Mouse (Mus musculus) intestine, embryonic 14.5 days (tissue): ENCODE results near the gene Pknox2. TPM values are rescaled to one million over a fixed set of nuclear protein-coding genes. Genes with fewer than 3 reads are reported as not detected.
A peak's percentile ranks its signal among the peaks of the same experiment; 100 is the strongest.

Experiments used
- ATAC-seq: fragments of 200-750 bp; cut with Nextera tagmentation; replicated peaks from 2 replicates; pipeline ENCODE4 v1.8.0; 2017; ENCODE audit warnings: low read depth, moderate number of reproducible peaks, moderate TSS enrichment, moderate library complexity; ENCODE audit not compliant: low FRiP score, low TSS enrichment
- DNase-seq: peaks from one replicate; pipeline ENCODE4 v3.0.0-alpha.2; 2018; ENCODE audit warnings: low spot score
- H3K27ac ChIP-seq: fragments of 300-500 bp; sonication (generic); 2 replicates; pipeline ENCODE4 v1.5.1; 2014; ENCODE audit warnings: low read depth, mild to moderate bottlenecking, control low read depth
- H3K27me3 ChIP-seq: fragments of 300-500 bp; sonication (generic); replicated peaks from 2 replicates; pipeline ENCODE4 v1.6.1; 2014; ENCODE audit warnings: low read length, control low read depth; ENCODE audit not compliant: control insufficient read depth, insufficient read depth
- H3K36me3 ChIP-seq: fragments of 300-500 bp; sonication (generic); 2 replicates; pipeline ENCODE4 v1.6.1; 2014; ENCODE audit warnings: low read length, control low read depth; ENCODE audit not compliant: control insufficient read depth, insufficient read depth
- H3K4me1 ChIP-seq: fragments of 300-500 bp; sonication (generic); replicated peaks from 2 replicates; pipeline ENCODE4 v1.6.1; 2014; ENCODE audit warnings: low read length, control low read depth, mixed read lengths; ENCODE audit not compliant: control insufficient read depth, insufficient read depth
- H3K4me2 ChIP-seq: fragments of 300-500 bp; sonication (generic); 2 replicates; pipeline ENCODE4 v1.6.1; 2014; ENCODE audit warnings: low read length
- H3K4me3 ChIP-seq: fragments of 300-500 bp; sonication (generic); 2 replicates; pipeline ENCODE4 v1.5.1; 2014; ENCODE audit warnings: low read depth, low read length, control low read depth, mixed read lengths
- H3K9ac ChIP-seq: fragments of 300-500 bp; sonication (generic); 2 replicates; pipeline ENCODE4 v1.6.1; 2014; ENCODE audit warnings: mild to moderate bottlenecking, low read length
- H3K9me3 ChIP-seq: fragments of 300-500 bp; sonication (generic); 2 replicates; pipeline ENCODE4 v1.6.1; 2016; ENCODE audit warnings: low read length, control low read depth; ENCODE audit not compliant: control insufficient read depth
- WGBS: fragments of 180-500 bp; shearing (Covaris S2); extraction: QIAGEN DNeasy Blood & Tissue Kit; methylation state at CpG from one replicate; pipeline ENCODE4 v1.1.7; 2014; 5-methylcytosine and 5-hydroxymethylcytosine counted together
- polyA plus RNA-seq: library from polyadenylated mRNA; unstranded; fragments of >200 nt; fragmentation: Nextera tagmentation; extraction: Ambion mirVana; gene quantifications from 2 replicates; pipeline ENCODE4 v1.2.1, GENCODE M21; 2014

The Pknox2 gene
- polyA plus RNA-seq, 1 experiment from 2014 or later = 8.8 TPM

DNA sequence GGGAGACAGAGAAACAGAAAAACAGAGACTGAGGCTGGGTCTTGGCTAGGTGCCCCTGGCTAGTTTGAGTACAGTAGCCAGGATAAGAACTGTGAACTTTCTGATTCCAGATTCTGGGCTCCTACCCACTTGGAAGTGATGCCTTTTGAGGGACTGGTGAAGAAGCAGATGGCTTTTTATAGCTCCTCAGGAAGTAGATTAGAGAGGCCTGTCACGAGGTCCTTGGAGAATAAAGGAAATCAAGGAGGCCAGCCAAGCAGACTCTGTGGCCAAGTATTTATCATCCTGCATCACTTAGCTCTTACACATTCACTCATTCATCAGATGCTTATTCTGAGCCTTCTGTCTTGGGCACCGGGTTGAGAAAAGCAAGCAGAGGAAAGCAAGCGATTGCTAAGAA lies 28.8 kb upstream of the Pknox2 start:
- Histone ChIP-seq H3K36me3 (no peaks in the 10 kb centered on the region), H3K4me2 (no peak overlapping the region), H3K27me3 (peaks cover 2% of the 10 kb centered on the region; the same call in 1 of the 2 replicates), H3K9ac (no peak overlapping the region), H3K27ac (no peak overlapping the region), H3K4me1 (no peaks in the 10 kb centered on the region), H3K4me3 (no peak overlapping the region), H3K9me3 (no peaks in the 10 kb centered on the region)
- WGBS = 45% methylated on average over 3 of the region's 3 CpGs
- ATAC-seq = no peak
- DNase-seq = peak; percentile 35

DNA sequence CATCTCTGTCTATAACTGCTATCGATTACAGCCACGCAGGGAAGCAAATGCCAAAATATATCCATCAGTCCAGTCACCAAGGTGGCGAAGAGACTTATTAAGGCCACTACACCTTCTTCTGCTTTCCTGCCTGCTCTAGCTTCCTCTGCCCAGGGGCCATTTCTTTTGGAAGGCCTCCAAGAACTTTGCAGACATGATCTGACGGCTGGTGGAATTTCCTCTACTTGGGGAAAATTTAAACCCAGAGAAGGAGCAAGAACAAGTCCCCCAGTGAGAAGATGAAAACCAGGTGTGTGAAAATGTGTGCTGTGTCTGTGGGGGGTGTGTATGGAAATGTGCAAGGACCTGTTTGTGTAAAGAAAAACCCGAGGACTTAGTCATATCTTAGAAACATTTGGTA lies 26.2 kb upstream of the Pknox2 start:
- 55% methylated on average over 5 of the region's 5 CpGs for WGBS
- DNase-seq = peak; percentile 42
- H3K4me3 ChIP-seq = no peak overlapping the region

DNA sequence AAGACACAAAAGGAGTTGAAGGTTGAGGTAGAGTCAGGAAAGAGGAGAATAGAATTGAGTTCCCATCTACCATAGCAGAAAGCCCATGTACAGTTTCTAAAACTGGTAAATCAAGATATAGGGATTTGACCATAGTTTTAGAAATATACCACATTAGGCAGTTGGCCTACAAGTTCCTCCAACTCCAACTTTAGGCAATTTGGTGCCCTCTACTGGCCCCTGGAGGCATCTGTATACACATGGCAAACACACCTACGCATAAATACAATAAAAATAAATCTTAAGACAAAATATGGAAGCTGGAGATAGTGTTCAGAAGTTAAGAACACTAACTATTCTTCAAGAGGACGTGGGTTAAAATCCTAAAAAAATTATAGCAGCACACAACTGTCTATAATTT lies 19.7 kb upstream of the Pknox2 start:
- DNase-seq (peak; percentile 50), ATAC-seq (no peak)
- Histone ChIP-seq H3K4me3 (no peak overlapping the region), H3K4me2 (no peak overlapping the region), H3K27ac (no peak overlapping the region), H3K9me3 (no peaks in the 10 kb centered on the region), H3K36me3 (no peaks in the 10 kb centered on the region), H3K9ac (no peak overlapping the region), H3K4me1 (no peaks in the 10 kb centered on the region), H3K27me3 (no peaks in the 10 kb centered on the region)
- WGBS = 74% methylated on average over 2 of the region's 2 CpGs

More for the DNA sequence above, 26.2 kb upstream of the Pknox2 start:
- Histone ChIP-seq H3K27ac (no peak overlapping the region), H3K9ac (no peak overlapping the region), H3K4me1 (no peaks in the 10 kb centered on the region), H3K4me2 (no peak overlapping the region), H3K36me3 (no peaks in the 10 kb centered on the region), H3K27me3 (peaks cover 2% of the 10 kb centered on the region; the same call in 1 of the 2 replicates), H3K9me3 (no peaks in the 10 kb centered on the region)
- ATAC-seq = no peak

DNA sequence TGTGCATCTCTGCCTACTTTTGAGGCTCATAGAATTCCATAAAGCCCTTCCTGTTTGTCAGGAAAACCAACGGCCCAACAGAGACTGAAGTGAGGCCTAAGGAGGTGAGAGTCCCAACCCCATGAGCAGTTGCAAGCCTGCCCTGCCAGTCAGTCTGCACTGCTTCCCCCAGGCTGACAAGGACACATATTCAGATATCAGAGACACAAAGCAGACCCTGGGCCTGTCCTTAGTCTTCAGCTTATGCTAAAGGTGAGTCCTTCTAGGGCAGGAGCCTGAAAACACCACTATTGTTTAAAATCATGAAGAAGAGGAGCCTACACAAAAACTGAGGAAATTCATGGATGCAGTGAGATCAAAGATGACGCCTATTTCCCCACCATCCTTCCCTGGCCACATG lies 13.5 kb upstream of the Pknox2 start:
- Histone ChIP-seq H3K4me2 (no peak overlapping the region), H3K9ac (no peak overlapping the region), H3K4me1 (no peaks in the 10 kb centered on the region), H3K36me3 (no peaks in the 10 kb centered on the region), H3K27ac (no peak overlapping the region), H3K27me3 (no peaks in the 10 kb centered on the region), H3K9me3 (no peaks in the 10 kb centered on the region), H3K4me3 (no peak overlapping the region)
- 80% methylated on average over 2 of the region's 2 CpGs for WGBS
- ATAC-seq (no peak), DNase-seq (peak; percentile 9)

DNA sequence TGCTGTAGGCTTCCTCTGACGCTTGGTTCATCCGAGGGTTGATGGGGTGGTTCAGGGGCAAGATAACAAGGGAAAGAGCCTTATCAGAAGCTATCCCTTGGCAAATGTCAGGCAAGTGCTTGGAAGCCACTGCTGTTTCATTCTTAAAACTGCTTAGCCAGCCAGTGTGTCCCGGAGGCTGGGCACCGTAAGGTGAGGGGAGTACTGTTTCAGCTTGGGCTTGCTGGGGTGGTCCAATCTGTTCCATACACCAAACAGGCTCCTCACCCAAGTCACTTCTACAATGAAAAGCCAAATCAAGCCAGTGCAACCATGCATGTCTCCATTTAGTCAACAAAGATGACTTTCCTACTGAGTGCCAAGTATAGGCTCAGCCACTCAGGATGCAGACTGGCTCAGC lies 679 bp upstream of the Pknox2 start:
- H3K9ac ChIP-seq = no peak overlapping the region
- H3K4me1 ChIP-seq = peaks cover 20% of the 10 kb centered on the region
- DNase-seq (peak; percentile 49), ATAC-seq (no peak)
- H3K9me3 ChIP-seq = no peaks in the 10 kb centered on the region
- H3K27ac ChIP-seq = no peak overlapping the region
- H3K4me2 ChIP-seq = no peak overlapping the region
- WGBS = 68% methylated on average over 4 of the region's 4 CpGs
- 0 out of 2 replicates have a peak, but pooled peaks cover 6% of the 10 kb centered on the region for H3K27me3 ChIP-seq
- no peaks in the 10 kb centered on the region for H3K36me3 ChIP-seq
- no peak overlapping the region for H3K4me3 ChIP-seq

DNA sequence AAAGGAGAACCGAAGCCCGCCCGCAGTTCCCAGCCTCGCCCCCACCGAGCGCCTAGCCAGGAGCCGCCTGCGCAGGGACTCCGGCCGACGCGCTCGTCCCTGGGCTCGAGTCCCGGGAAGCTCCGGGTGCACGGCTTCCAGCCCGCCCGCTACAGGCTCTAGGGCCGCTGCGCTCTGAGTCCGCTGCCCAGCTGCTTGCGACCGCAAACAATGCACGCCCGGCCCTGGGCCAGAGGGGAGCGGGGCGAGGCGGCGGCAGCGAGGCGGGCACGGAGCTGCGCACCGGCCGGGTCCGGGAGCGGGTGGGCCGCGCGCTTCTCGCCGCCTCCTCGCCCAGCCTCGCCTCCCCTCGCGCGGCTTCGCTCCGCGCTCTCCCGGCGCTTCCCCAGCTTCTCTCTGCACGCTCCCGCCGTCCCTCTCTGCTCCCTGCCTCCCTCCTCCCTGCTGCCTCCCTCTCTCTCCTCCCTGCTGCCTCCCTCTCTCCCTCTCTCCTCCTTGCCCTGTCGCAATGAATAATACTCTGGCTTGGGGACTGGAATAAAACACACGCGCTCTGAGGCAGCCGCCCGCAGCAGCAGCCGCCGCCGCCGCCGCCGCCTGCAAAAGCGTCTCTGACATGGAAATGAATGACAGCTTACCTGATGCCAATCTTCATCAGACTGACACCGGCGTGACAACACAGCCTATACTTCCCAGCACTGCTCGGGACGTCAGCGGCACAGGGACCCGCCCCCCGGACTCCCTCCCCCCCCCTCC lies 426 bp downstream of the Pknox2 start:
- under 1% methylated on average over 63 of the region's 75 CpGs for WGBS
- Histone ChIP-seq H3K9me3 (no peaks in the 10 kb centered on the region), H3K27me3 (0 out of 2 replicates have a peak, but pooled peaks cover 6% of the 10 kb centered on the region), H3K9ac (peak overlapping the region; percentile 92), H3K4me1 (peaks cover 27% of the 10 kb centered on the region), H3K4me3 (peak overlapping the region; percentile 61), H3K27ac (peak overlapping the region; percentile 97), H3K4me2 (peak overlapping the region; percentile 78), H3K36me3 (no peaks in the 10 kb centered on the region)
- peak; percentile 80 for ATAC-seq
- DNase-seq = peak; percentile 91

DNA sequence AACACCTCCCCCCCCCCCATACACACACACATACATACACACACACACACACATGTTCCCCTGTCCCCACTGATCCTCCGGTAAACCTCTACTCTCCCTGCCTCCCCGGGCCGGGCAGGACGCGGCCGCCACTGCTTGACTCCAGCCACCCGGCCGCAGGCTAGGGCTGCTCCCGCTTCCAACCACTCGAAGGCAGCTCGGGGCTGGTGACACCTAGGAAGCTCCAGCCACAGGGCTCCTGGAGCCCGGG lies 929 bp downstream of the Pknox2 start:
- ATAC-seq (peak; percentile 44), DNase-seq (peak; percentile 83)
- no peaks in the 10 kb centered on the region for H3K9me3 ChIP-seq
- peak overlapping the region; percentile 61 for H3K4me3 ChIP-seq
- H3K27me3 ChIP-seq = 0 out of 2 replicates have a peak, but pooled peaks cover 6% of the 10 kb centered on the region
- H3K27ac ChIP-seq = peak overlapping the region; percentile 97
- WGBS = 2% methylated on average over 12 of the region's 12 CpGs
- H3K4me1 ChIP-seq = peaks cover 32% of the 10 kb centered on the region
- peak overlapping the region; percentile 78 for H3K4me2 ChIP-seq
- no peaks in the 10 kb centered on the region for H3K36me3 ChIP-seq
- peak overlapping the region; percentile 92 for H3K9ac ChIP-seq

DNA sequence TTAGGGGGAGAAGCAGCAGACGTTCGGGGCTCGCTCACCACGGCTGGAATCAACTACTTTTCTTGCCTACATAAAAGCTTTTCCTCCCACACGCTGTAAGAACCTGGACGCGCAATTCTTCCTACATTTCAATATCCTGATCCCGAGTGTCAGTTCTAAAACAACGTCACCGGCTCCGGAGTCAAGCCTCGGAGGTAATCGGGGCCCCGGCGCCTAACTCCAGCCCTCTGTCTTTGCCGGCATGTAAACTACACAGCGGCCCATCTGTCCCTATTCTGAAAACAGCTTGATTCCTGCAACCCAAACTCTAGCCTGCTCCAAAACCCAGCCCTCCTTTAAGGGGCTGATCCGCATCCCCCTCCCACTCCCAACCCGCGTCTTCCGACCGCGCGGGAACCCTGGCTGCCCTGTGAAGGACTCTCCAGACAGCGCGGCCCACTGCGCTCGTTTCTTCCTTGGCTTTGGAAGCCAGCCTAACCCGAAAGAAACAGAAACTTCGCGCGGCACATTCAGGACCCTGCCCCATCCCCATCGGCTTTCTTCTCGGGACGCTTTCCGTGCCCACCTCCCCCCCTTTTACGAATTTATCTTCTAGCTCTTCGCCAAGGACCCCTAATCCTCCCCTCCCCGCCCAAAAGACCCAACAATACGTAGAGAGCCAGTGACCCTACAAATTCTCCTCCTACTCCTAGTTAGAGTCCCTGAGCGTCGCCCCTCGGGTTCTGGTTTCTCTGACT lies 1.4 kb downstream of the Pknox2 start:
- Histone ChIP-seq H3K9me3 (no peaks in the 10 kb centered on the region), H3K9ac (peak overlapping the region; percentile 92), H3K4me2 (peak overlapping the region; percentile 78), H3K27me3 (0 out of 2 replicates have a peak, but pooled peaks cover 6% of the 10 kb centered on the region), H3K27ac (peak overlapping the region; percentile 97), H3K4me3 (peak overlapping the region; percentile 61), H3K4me1 (peaks cover 37% of the 10 kb centered on the region), H3K36me3 (no peaks in the 10 kb centered on the region)
- DNase-seq = peak; percentile 80
- under 1% methylated on average over 43 of the region's 43 CpGs for WGBS
- 0 out of 2 replicates have a peak, but pooled peaks have one; percentile 7 for ATAC-seq
